Mouse (Mus musculus) bone marrow, adult 2 months (tissue): ENCODE results near the gene Nxpe5. TPM values are rescaled to one million over a fixed set of nuclear protein-coding genes. Genes with fewer than 3 reads are reported as not detected.

Experiments
- H3K27ac ChIP-seq: fragments of 200-500 bp; 2 replicates; pipeline ENCODE4 v1.5.1; 2012; ENCODE audit warnings: low read depth, mild to moderate bottlenecking, control low read depth, inconsistent platforms, low read length; ENCODE audit not compliant: control insufficient read depth, poor library complexity, insufficient read depth
- H3K4me1 ChIP-seq: fragments of 200-500 bp; 2 replicates; pipeline ENCODE4 v1.6.1; 2011; ENCODE audit warnings: low read length; ENCODE audit not compliant: control insufficient read depth, insufficient read depth
- H3K4me3 ChIP-seq: fragments of 200-500 bp; replicated peaks from 2 replicates; pipeline ENCODE3; 2011; ENCODE audit warnings: mild to moderate bottlenecking, low read depth, low read length, control low read depth; ENCODE audit not compliant: control insufficient read depth
- CTCF ChIP-seq: fragments of 200-500 bp; IDR thresholded peaks from 2 replicates; pipeline ENCODE4 v1.5.1; 2011; ENCODE audit warnings: low read length, control low read depth; ENCODE audit not compliant: control insufficient read depth, insufficient read depth
- POLR2A ChIP-seq: fragments of 200-500 bp; IDR thresholded peaks from 2 replicates; pipeline ENCODE4 v1.6.1; 2011; ENCODE audit warnings: low read depth, mild to moderate bottlenecking, control low read depth, low read length, borderline replicate concordance; ENCODE audit not compliant: control insufficient read depth
- WGBS: fragments of 180-500 bp; shearing (Covaris S2); methylation state at CpG from one replicate; pipeline ENCODE4 v1.1.7; 2018; 5-methylcytosine and 5-hydroxymethylcytosine counted together
- polyA plus RNA-seq: library from polyadenylated mRNA; stranded (reverse); fragments of >200 nt; gene quantifications from 2 replicates; pipeline ENCODE4 v1.2.4, GENCODE M21; 2011; ENCODE audit warnings: low replicate concordance; ENCODE audit not compliant: missing spikeins, insufficient read depth, insufficient read length

Gene Nxpe5
- polyA plus RNA-seq, 1 experiment, result not detected

GRCm38 (mm10) chr5:138263260-138264206 lies 37.8 kb downstream of the Nxpe5 start, which contains the start of gene BC037034:
TSS of gene BC037034 (minus strand) at chr5:138264033.
- peak; percentile 92; the same call in 1 of the 2 replicates for TF ChIP-seq POLR2A
- TF ChIP-seq CTCF, result no peak
- H3K4me3 ChIP-seq, result peak within 1 kb of the TSS; percentile 87
- peaks cover 7% of the 10 kb centered on the region for H3K4me1 ChIP-seq
- WGBS, result under 1% methylated on average over 71 of the region's 71 CpGs
- peak within 1 kb of the TSS; percentile 97 for H3K27ac ChIP-seq

- 5% methylated on average over 6 of the region's 6 CpGs for WGBS
- H3K4me1 ChIP-seq, result peaks cover 7% of the 10 kb centered on the region
- no peak for TF ChIP-seq CTCF
- TF ChIP-seq POLR2A, result no peak
- H3K4me3 ChIP-seq, result peak overlapping the region; percentile 87
- H3K27ac ChIP-seq, result peak overlapping the region; percentile 70
Observed at GRCm38 (mm10) chr5:138264207-138264578, 38.5 kb downstream of the Nxpe5 start.

GRCm38 (mm10) chr5:138265712-138266111 lies 40.0 kb downstream of the Nxpe5 start:
- Histone ChIP-seq H3K4me1 (peaks cover 7% of the 10 kb centered on the region), H3K4me3 (no peak overlapping the region), H3K27ac (no peak overlapping the region)
- 96% methylated on average over 4 of the region's 4 CpGs for WGBS
- TF ChIP-seq POLR2A (no peak), CTCF (no peak)

GRCm38 (mm10) chr5:138267114-138267513 lies 41.4 kb downstream of the Nxpe5 start:
- Histone ChIP-seq H3K4me1 (peaks cover 2% of the 10 kb centered on the region; the same call in 1 of the 2 replicates), H3K27ac (no peak overlapping the region), H3K4me3 (no peak overlapping the region)
- 86% methylated on average over 3 of the region's 3 CpGs for WGBS
- TF ChIP-seq POLR2A, result no peak
- no peak for TF ChIP-seq CTCF

GRCm38 (mm10) chr5:138268980-138269379 lies 43.3 kb downstream of the Nxpe5 start:
- WGBS, result 65% methylated on average over 4 of the region's 4 CpGs
- Histone ChIP-seq H3K27ac (no peak overlapping the region), H3K4me1 (peaks cover 2% of the 10 kb centered on the region; the same call in 1 of the 2 replicates), H3K4me3 (no peak overlapping the region)
- TF ChIP-seq CTCF, result no peak
- TF ChIP-seq POLR2A, result no peak

GRCm38 (mm10) chr5:138271232-138271631 lies 45.5 kb downstream of the Nxpe5 start:
- no peak overlapping the region for H3K4me3 ChIP-seq
- no peak for TF ChIP-seq POLR2A
- TF ChIP-seq CTCF, result no peak
- 57% methylated on average over 3 of the region's 3 CpGs for WGBS

GRCm38 (mm10) chr5:138272409-138272923 lies 46.8 kb downstream of the Nxpe5 start, which contains the start of gene Gal3st4:
TSS of gene Gal3st4 (minus strand) at chr5:138272840.
- H3K27ac ChIP-seq, result no peak within 1 kb of the TSS
- no peak within 1 kb of the TSS for H3K4me3 ChIP-seq
- no peak for TF ChIP-seq CTCF
- no peak for TF ChIP-seq POLR2A
- peaks cover 2% of the 10 kb centered on the region; the same call in 1 of the 2 replicates for H3K4me1 ChIP-seq
- 49% methylated on average over 12 of the region's 12 CpGs for WGBS

More at GRCm38 (mm10) chr5:138271232-138271631, 45.5 kb downstream of the Nxpe5 start:
- Histone ChIP-seq H3K27ac (no peak overlapping the region), H3K4me1 (peaks cover 2% of the 10 kb centered on the region; the same call in 1 of the 2 replicates)

GRCm38 (mm10) chr5:138274186-138274585 lies 48.5 kb downstream of the Nxpe5 start:
- TF ChIP-seq CTCF (no peak), POLR2A (no peak)
- Histone ChIP-seq H3K27ac (no peak overlapping the region), H3K4me1 (peaks cover 2% of the 10 kb centered on the region; the same call in 1 of the 2 replicates), H3K4me3 (no peak overlapping the region)
- 72% methylated on average over 8 of the region's 8 CpGs for WGBS
